Mouse (Mus musculus) thymus, adult 2 months (tissue): Measurements from ENCODE around the gene Ptgis.

Experiments
- CTCF ChIP-seq: fragments of 200-500 bp; IDR thresholded peaks from 2 replicates; pipeline ENCODE4 v1.5.1; 2012; ENCODE audit warnings: mild to moderate bottlenecking, control low read depth, low read length, moderate library complexity, borderline replicate concordance; ENCODE audit not compliant: control insufficient read depth, poor library complexity, insufficient read depth; ENCODE audit errors: extremely low read depth
- POLR2A ChIP-seq: fragments of 200-500 bp; IDR thresholded peaks from 2 replicates; pipeline ENCODE4 v1.6.1; 2012; ENCODE audit warnings: mild to moderate bottlenecking, low read length, control low read depth, moderate library complexity; ENCODE audit not compliant: control insufficient read depth, poor library complexity, insufficient read depth; ENCODE audit errors: extremely low read depth

- TF ChIP-seq POLR2A (no peak), CTCF (no peak)
These were observed 3.2 kb downstream of the Ptgis start for GRCm38 (mm10) chr2:167237224-167237623.
